Mouse (Mus musculus) neural tube, embryonic 10.5 days (tissue): ENCODE results near the gene Rpgr.

Source experiments
- DNase-seq: peaks from one replicate; pipeline ENCODE4 v3.0.0-alpha.2; 2017; ENCODE audit warnings: low spot score; ENCODE audit errors: extremely low spot score

The Rpgr gene

GRCm38 (mm10) chrX:10216410-10216949, at the start of gene Rpgr:
Rpgr (minus strand) TSS chrX:10216920.
- DNase-seq: peak; percentile 84

GRCm38 (mm10) chrX:10258260-10258659, 41.5 kb upstream of the Rpgr start:
- DNase-seq: no peak

GRCm38 (mm10) chrX:10257774-10258173, 41.1 kb upstream of the Rpgr start:
- no peak for DNase-seq

- DNase-seq: no peak
These were observed 35.3 kb upstream of the Rpgr start, which contains the start of gene Otc for GRCm38 (mm10) chrX:10251852-10252504. Otc (plus strand) TSS chrX:10252305.

GRCm38 (mm10) chrX:10251357-10251756, 34.6 kb upstream of the Rpgr start:
- DNase-seq: no peak

GRCm38 (mm10) chrX:10243916-10244315, 27.2 kb upstream of the Rpgr start:
- no peak for DNase-seq

- no peak for DNase-seq
These were observed 22.8 kb upstream of the Rpgr start for GRCm38 (mm10) chrX:10239515-10239914.

- no peak for DNase-seq
These were observed 17.9 kb upstream of the Rpgr start for GRCm38 (mm10) chrX:10234617-10235016.

GRCm38 (mm10) chrX:10233051-10233450, 16.3 kb upstream of the Rpgr start:
- no peak for DNase-seq

- DNase-seq: no peak
These were observed 2.6 kb upstream of the Rpgr start for GRCm38 (mm10) chrX:10219281-10219680.

GRCm38 (mm10) chrX:10215972-10216371, 748 bp downstream of the Rpgr start:
- no peak for DNase-seq

- no peak for DNase-seq
These were observed 10.8 kb downstream of the Rpgr start for GRCm38 (mm10) chrX:10205937-10206336.

- DNase-seq: peak; percentile 24
These were observed 15.4 kb downstream of the Rpgr start for GRCm38 (mm10) chrX:10201289-10201688.

- DNase-seq: no peak
These were observed 64.3 kb downstream of the Rpgr start for GRCm38 (mm10) chrX:10152390-10152789.

GRCm38 (mm10) chrX:10117065-10117719, 99.5 kb downstream of the Rpgr start, which contains the start of gene Srpx:
Srpx (minus strand) TSS chrX:10117709.
- peak; percentile 27 for DNase-seq

- DNase-seq: no peak
These were observed 100.9 kb downstream of the Rpgr start for GRCm38 (mm10) chrX:10115780-10116179.

GRCm38 (mm10) chrX:10110736-10111135, 106.0 kb downstream of the Rpgr start:
- no peak for DNase-seq

- DNase-seq: no peak
These were observed 108.2 kb downstream of the Rpgr start for GRCm38 (mm10) chrX:10108558-10108957.

- no peak for DNase-seq
These were observed 111.2 kb downstream of the Rpgr start for GRCm38 (mm10) chrX:10105475-10105874.

- DNase-seq: no peak
These were observed 114.0 kb downstream of the Rpgr start for GRCm38 (mm10) chrX:10102739-10103138.

GRCm38 (mm10) chrX:10095797-10096196, 120.9 kb downstream of the Rpgr start:
- no peak for DNase-seq

- DNase-seq: no peak
These were observed 136.3 kb downstream of the Rpgr start for GRCm38 (mm10) chrX:10080385-10080784.

GRCm38 (mm10) chrX:10079981-10080380, 136.7 kb downstream of the Rpgr start:
- no peak for DNase-seq
